Mouse (Mus musculus): Measurements from ENCODE around the gene Ctc1. TPM values are rescaled to one million over a fixed set of nuclear protein-coding genes. Genes with fewer than 3 reads are reported as not detected.

Ctc1 gene
- polyA plus RNA-seq, 1 experiment from 2014 or later: 60.4 TPM

GRCm38 (mm10) chr11:69074776-69075069 lies 59.0 kb downstream of the Ctc1 start:
- Histone ChIP-seq H3K4me2 (replicated peaks) (no peak overlapping the region), H3K27ac (peak overlapping the region; percentile 82), H3K27me3 (no peaks in the 10 kb centered on the region), H3K36me3 (no peaks in the 10 kb centered on the region), H3K9me3 (no peaks in the 10 kb centered on the region), H3K4me1 (peaks cover 24% of the 10 kb centered on the region), H3K9ac (no peak overlapping the region), H3K4me3 (no peak overlapping the region)
- no peak for ATAC-seq (ENCODE audit: low FRiP score, low read depth)
- 43% methylated on average over 2 of the region's 2 CpGs for WGBS

DNA sequence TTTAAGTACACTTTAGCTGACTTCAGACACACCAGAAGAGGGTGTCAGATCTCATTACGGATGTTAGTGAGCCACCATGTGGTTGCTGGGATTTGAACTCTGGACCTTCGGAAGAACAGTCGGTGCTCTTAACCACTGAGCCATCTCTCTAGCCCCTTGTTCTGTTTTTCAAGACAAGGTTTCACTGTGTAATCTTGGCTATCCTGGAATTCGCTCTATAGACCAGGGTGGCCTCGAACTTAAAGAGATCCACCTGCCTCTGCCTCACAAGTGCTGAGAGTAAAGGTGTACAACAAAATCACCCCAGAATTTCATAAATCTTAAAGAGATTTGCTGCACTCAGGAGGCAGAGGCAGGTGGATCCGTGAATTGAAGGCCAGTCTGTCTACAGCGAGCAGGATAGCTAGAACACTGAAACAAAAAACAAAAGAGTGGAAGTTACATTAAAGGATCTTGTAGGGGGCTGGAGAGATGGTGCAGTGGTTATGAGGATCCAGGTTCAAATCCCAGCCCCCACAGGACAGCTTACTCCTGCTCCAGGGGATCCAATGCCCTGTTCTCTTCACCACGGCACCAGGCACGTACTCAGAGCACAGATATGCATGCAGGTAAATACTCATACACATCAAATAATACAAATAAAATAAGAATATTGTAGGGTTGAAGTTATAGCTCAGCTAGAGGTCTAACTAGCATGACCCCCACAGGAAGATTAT lies 60.2 kb downstream of the Ctc1 start:
- Histone ChIP-seq H3K27ac (no peak overlapping the region), H3K4me2 (replicated peaks) (no peak overlapping the region), H3K36me3 (no peaks in the 10 kb centered on the region), H3K27me3 (no peaks in the 10 kb centered on the region), H3K9ac (no peak overlapping the region), H3K9me3 (no peaks in the 10 kb centered on the region), H3K4me3 (no peak overlapping the region), H3K4me1 (peaks cover 24% of the 10 kb centered on the region)
- WGBS: 50% methylated on average over 9 of the region's 9 CpGs
- no peak for ATAC-seq (ENCODE audit: low FRiP score, low read depth)

GRCm38 (mm10) chr11:69076572-69076971 lies 60.9 kb downstream of the Ctc1 start:
- no peak overlapping the region for H3K9ac ChIP-seq
- no peak for ATAC-seq (ENCODE audit: low FRiP score, low read depth)
- H3K9me3 ChIP-seq: no peaks in the 10 kb centered on the region
- H3K4me1 ChIP-seq: peaks cover 18% of the 10 kb centered on the region
- 75% methylated on average over 5 of the region's 5 CpGs for WGBS
- H3K27ac ChIP-seq: no peak overlapping the region
- no peaks in the 10 kb centered on the region for H3K27me3 ChIP-seq
- H3K4me3 ChIP-seq: no peak overlapping the region
- no peaks in the 10 kb centered on the region for H3K36me3 ChIP-seq
- no peak overlapping the region for H3K4me2 ChIP-seq (replicated peaks)

GRCm38 (mm10) chr11:69077316-69077715 lies 61.6 kb downstream of the Ctc1 start:
- no peaks in the 10 kb centered on the region for H3K36me3 ChIP-seq
- H3K9me3 ChIP-seq: no peaks in the 10 kb centered on the region
- WGBS: 83% methylated on average over 9 of the region's 9 CpGs
- H3K4me2 ChIP-seq (replicated peaks): no peak overlapping the region
- peaks cover 10% of the 10 kb centered on the region for H3K4me1 ChIP-seq
- no peak for ATAC-seq (ENCODE audit: low FRiP score, low read depth)
- no peak overlapping the region for H3K27ac ChIP-seq
- H3K4me3 ChIP-seq: no peak overlapping the region
- no peaks in the 10 kb centered on the region for H3K27me3 ChIP-seq
- H3K9ac ChIP-seq: no peak overlapping the region

GRCm38 (mm10) chr11:69078041-69078440 lies 62.3 kb downstream of the Ctc1 start:
- H3K9ac ChIP-seq: no peak overlapping the region
- H3K9me3 ChIP-seq: no peaks in the 10 kb centered on the region
- no peak overlapping the region for H3K4me3 ChIP-seq
- H3K36me3 ChIP-seq: no peaks in the 10 kb centered on the region
- no peaks in the 10 kb centered on the region for H3K27me3 ChIP-seq
- no peak overlapping the region for H3K27ac ChIP-seq
- WGBS: 52% methylated on average over 6 of the region's 6 CpGs
- no peak overlapping the region for H3K4me2 ChIP-seq (replicated peaks)
- no peak for ATAC-seq (ENCODE audit: low FRiP score, low read depth)
- H3K4me1 ChIP-seq: peaks cover 4% of the 10 kb centered on the region

- WGBS: 58% methylated on average over 5 of the region's 5 CpGs
- no peak overlapping the region for H3K4me2 ChIP-seq (replicated peaks)
- H3K27ac ChIP-seq: no peak overlapping the region
Measured at GRCm38 (mm10) chr11:69078805-69079438, 63.2 kb downstream of the Ctc1 start.

GRCm38 (mm10) chr11:69080102-69080854 lies 64.6 kb downstream of the Ctc1 start:
- H3K4me3 ChIP-seq: no peak overlapping the region
- H3K4me2 ChIP-seq (replicated peaks): no peak overlapping the region
- no peaks in the 10 kb centered on the region for H3K9me3 ChIP-seq
- no peak for ATAC-seq (ENCODE audit: low FRiP score, low read depth)
- 74% methylated on average over 15 of the region's 15 CpGs for WGBS
- H3K9ac ChIP-seq: no peak overlapping the region
- no peak overlapping the region for H3K27ac ChIP-seq
- H3K4me1 ChIP-seq: no peaks in the 10 kb centered on the region
- no peaks in the 10 kb centered on the region for H3K36me3 ChIP-seq
- no peaks in the 10 kb centered on the region for H3K27me3 ChIP-seq

More at GRCm38 (mm10) chr11:69078805-69079438, 63.2 kb downstream of the Ctc1 start:
- H3K4me3 ChIP-seq: no peak overlapping the region
- ATAC-seq (ENCODE audit: low FRiP score, low read depth): no peak
- H3K27me3 ChIP-seq: no peaks in the 10 kb centered on the region
- H3K36me3 ChIP-seq: no peaks in the 10 kb centered on the region
- H3K4me1 ChIP-seq: peaks cover 4% of the 10 kb centered on the region
- H3K9me3 ChIP-seq: no peaks in the 10 kb centered on the region
- H3K9ac ChIP-seq: no peak overlapping the region

- no peak overlapping the region for H3K9ac ChIP-seq
- no peak overlapping the region for H3K4me2 ChIP-seq (replicated peaks)
- 88% methylated on average over 8 of the region's 8 CpGs for WGBS
- H3K27ac ChIP-seq: no peak overlapping the region
- no peak for ATAC-seq (ENCODE audit: low FRiP score, low read depth)
- no peaks in the 10 kb centered on the region for H3K36me3 ChIP-seq
- no peaks in the 10 kb centered on the region for H3K4me1 ChIP-seq
- no peaks in the 10 kb centered on the region for H3K27me3 ChIP-seq
- no peak overlapping the region for H3K4me3 ChIP-seq
- H3K9me3 ChIP-seq: no peaks in the 10 kb centered on the region
Measured at GRCm38 (mm10) chr11:69080855-69081222, 65.1 kb downstream of the Ctc1 start.

- Histone ChIP-seq H3K9me3 (no peaks in the 10 kb centered on the region), H3K9ac (no peak overlapping the region)
Measured at GRCm38 (mm10) chr11:69081613-69082012, 65.9 kb downstream of the Ctc1 start.

GRCm38 (mm10) chr11:69085608-69086007 lies 69.9 kb downstream of the Ctc1 start:
- Histone ChIP-seq H3K4me3 (no peak overlapping the region), H3K4me1 (peaks cover 30% of the 10 kb centered on the region), H3K36me3 (peaks cover 12% of the 10 kb centered on the region), H3K27me3 (no peaks in the 10 kb centered on the region), H3K27ac (no peak overlapping the region), H3K4me2 (replicated peaks) (no peak overlapping the region), H3K9ac (no peak overlapping the region), H3K9me3 (no peaks in the 10 kb centered on the region)
- WGBS: 60% methylated on average over 6 of the region's 6 CpGs
- no peak for ATAC-seq (ENCODE audit: low FRiP score, low read depth)

More at GRCm38 (mm10) chr11:69081613-69082012, 65.9 kb downstream of the Ctc1 start:
- no peak overlapping the region for H3K4me3 ChIP-seq
- H3K4me2 ChIP-seq (replicated peaks): no peak overlapping the region
- no peaks in the 10 kb centered on the region for H3K4me1 ChIP-seq
- ATAC-seq (ENCODE audit: low FRiP score, low read depth): no peak
- no peaks in the 10 kb centered on the region for H3K36me3 ChIP-seq
- WGBS: 88% methylated on average over 7 of the region's 7 CpGs
- no peak overlapping the region for H3K27ac ChIP-seq
- no peaks in the 10 kb centered on the region for H3K27me3 ChIP-seq

All from limb, embryonic 13.5 days (tissue).